Mouse (Mus musculus): ENCODE measurements around the gene Mrpl33. TPM values are rescaled to one million over a fixed set of nuclear protein-coding genes. Genes with fewer than 3 reads are reported as not detected.

The Mrpl33 gene
- polyA plus RNA-seq, 1 experiment from 2014 or later: 459 TPM

DNA sequence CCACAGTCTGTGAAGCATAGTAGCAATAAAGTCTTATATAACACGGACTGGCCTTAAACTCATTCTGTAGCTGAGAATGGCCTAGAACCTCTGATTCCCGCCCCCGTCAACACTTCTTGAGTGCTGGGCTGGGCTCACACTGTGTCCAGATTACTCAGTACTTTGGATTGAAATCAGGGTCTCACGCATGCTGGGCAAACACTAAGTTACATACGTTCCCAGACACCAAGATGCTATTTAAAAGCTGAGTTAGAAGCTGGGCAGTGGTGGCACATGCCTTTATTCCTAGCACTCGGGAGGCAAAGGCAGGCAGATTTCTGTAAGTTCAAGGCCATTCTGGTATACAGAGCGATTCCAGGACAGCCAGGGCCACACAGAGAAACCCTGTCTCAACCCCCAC is 1.4 kb downstream of the Mrpl33 start:
- H3K4me3 ChIP-seq: no peak overlapping the region
- no peaks in the 10 kb centered on the region for H3K9me3 ChIP-seq (replicated peaks)
- H3K9ac ChIP-seq: no peak overlapping the region
- H3K4me2 ChIP-seq: no peak overlapping the region
- H3K27me3 ChIP-seq: no peaks in the 10 kb centered on the region
- H3K36me3 ChIP-seq: no peaks in the 10 kb centered on the region
- H3K4me1 ChIP-seq (replicated peaks): peaks cover 25% of the 10 kb centered on the region
- no peak for ATAC-seq (replicated peaks; ENCODE audit: insufficient number of reproducible peaks, insufficient read depth, low FRiP score, low read depth)
- no peak overlapping the region for H3K27ac ChIP-seq
- WGBS: 70% methylated on average over 7 of the region's 7 CpGs

DNA sequence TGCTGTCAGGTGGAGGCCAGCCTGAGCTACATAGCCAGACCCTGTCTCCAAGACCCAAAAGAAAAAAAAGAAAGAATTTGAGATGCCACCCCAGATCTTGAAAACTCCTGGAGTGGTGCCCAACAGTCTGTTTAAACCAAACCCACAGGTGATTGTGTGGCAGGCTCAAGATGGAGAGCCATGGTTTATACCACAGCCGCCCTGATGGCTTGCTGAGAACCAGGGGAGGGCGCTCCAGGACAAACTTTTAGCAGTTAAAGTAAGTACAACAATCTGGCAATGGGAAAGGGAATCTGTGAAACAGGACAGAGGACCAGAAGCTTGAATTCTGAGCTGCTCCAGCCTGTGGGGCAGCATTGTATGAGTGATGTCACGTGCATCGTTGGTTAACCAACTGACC is 1.8 kb downstream of the Mrpl33 start:
- Histone ChIP-seq H3K4me2 (no peak overlapping the region), H3K9ac (no peak overlapping the region), H3K36me3 (no peaks in the 10 kb centered on the region), H3K4me3 (no peak overlapping the region), H3K27ac (no peak overlapping the region), H3K27me3 (no peaks in the 10 kb centered on the region), H3K9me3 (replicated peaks) (no peaks in the 10 kb centered on the region), H3K4me1 (replicated peaks) (peaks cover 25% of the 10 kb centered on the region)
- no peak for ATAC-seq (replicated peaks; ENCODE audit: insufficient number of reproducible peaks, insufficient read depth, low FRiP score, low read depth)
- 73% methylated on average over 4 of the region's 4 CpGs for WGBS

DNA sequence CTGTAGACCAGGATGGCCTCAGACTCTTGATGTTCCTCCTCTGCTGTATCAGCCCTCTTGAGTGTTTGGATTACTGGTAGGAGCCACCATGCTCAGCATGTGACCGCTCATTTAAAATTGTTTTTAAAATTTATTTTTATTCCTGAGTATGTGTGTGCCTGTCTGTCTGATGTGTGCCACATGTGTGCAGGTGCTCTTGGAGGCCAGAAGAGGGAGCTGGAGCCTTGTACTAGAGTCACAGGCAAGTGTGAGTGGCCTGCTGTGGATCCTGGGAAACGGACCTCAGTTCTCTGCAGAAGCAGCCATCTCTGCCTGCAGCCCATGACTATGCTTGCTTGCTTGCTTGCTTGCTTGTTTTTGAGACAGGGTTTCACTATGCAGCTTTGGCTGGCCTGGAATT is 2.4 kb downstream of the Mrpl33 start:
- Histone ChIP-seq H3K4me2 (no peak overlapping the region), H3K9me3 (replicated peaks) (no peaks in the 10 kb centered on the region), H3K9ac (no peak overlapping the region), H3K36me3 (no peaks in the 10 kb centered on the region), H3K4me1 (replicated peaks) (peaks cover 25% of the 10 kb centered on the region), H3K27ac (no peak overlapping the region), H3K4me3 (no peak overlapping the region), H3K27me3 (no peaks in the 10 kb centered on the region)
- ATAC-seq (replicated peaks; ENCODE audit: insufficient number of reproducible peaks, insufficient read depth, low FRiP score, low read depth): no peak
- WGBS: 80% methylated on average over 2 of the region's 2 CpGs

DNA sequence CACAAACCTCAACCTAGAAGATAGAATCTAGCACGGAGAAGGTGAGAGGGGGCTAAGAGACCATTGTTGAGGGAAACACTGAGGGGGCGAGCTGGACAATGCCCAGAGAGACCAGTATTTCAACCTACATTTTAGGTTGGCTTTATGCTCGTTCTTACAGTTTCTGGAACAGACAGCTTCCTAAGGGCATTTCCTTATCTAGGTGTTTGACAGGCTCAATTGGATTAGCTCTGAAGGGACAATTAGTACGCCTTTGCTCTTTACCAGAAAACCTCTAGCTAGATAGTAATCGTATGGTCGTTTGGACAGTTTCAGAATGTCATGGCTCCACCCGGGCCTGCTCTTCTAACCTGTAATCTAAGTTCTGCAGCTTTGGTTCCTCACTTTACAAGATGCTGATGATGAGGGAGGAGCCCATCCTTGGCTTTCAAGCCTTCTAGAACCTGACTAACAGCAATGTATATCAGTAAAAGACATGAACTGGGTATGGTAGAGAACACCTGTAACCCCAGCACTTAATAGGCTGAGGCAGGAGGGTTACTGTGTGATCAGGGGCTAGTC is 4.5 kb downstream of the Mrpl33 start:
- no peak overlapping the region for H3K9ac ChIP-seq
- no peak overlapping the region for H3K4me3 ChIP-seq
- H3K4me2 ChIP-seq: no peak overlapping the region
- no peaks in the 10 kb centered on the region for H3K9me3 ChIP-seq (replicated peaks)
- ATAC-seq (replicated peaks; ENCODE audit: insufficient number of reproducible peaks, insufficient read depth, low FRiP score, low read depth): no peak
- H3K4me1 ChIP-seq (replicated peaks): peaks cover 20% of the 10 kb centered on the region
- no peak overlapping the region for H3K27ac ChIP-seq
- H3K27me3 ChIP-seq: no peaks in the 10 kb centered on the region
- no peaks in the 10 kb centered on the region for H3K36me3 ChIP-seq
- 60% methylated on average over 7 of the region's 7 CpGs for WGBS

DNA sequence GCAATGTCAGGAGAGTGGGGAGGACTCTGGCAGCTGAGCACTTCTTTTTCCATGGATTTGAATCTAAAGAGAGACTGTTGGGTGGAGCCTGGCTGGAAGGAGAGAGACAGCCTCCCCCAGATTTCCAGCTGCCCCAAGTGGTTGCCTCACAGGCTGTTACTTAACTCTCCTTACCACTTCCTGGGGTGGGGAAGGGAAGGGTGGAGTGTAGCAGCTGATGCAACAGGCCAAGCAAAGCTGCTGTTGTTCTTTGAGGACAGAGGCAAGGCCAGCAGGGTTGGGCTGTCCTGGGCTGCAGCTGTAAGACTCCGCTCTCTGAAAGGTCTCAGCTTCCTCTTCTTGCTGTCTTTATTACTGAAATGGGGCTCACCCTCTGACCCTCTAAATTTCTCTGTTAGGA is 5.6 kb downstream of the Mrpl33 start:
- no peaks in the 10 kb centered on the region for H3K27me3 ChIP-seq
- peak overlapping the region; percentile 15; the same call in 1 of the 2 replicates for H3K27ac ChIP-seq
- no peaks in the 10 kb centered on the region for H3K36me3 ChIP-seq
- ATAC-seq (replicated peaks; ENCODE audit: insufficient number of reproducible peaks, insufficient read depth, low FRiP score, low read depth): peak; percentile 55; the same call in 1 of the 2 replicates
- no peak overlapping the region for H3K4me3 ChIP-seq
- no peak overlapping the region for H3K9ac ChIP-seq
- no peak overlapping the region for H3K4me2 ChIP-seq
- H3K4me1 ChIP-seq (replicated peaks): peaks cover 10% of the 10 kb centered on the region
- WGBS: 76% methylated on average over 1 of the region's 1 CpGs
- H3K9me3 ChIP-seq (replicated peaks): no peaks in the 10 kb centered on the region

DNA sequence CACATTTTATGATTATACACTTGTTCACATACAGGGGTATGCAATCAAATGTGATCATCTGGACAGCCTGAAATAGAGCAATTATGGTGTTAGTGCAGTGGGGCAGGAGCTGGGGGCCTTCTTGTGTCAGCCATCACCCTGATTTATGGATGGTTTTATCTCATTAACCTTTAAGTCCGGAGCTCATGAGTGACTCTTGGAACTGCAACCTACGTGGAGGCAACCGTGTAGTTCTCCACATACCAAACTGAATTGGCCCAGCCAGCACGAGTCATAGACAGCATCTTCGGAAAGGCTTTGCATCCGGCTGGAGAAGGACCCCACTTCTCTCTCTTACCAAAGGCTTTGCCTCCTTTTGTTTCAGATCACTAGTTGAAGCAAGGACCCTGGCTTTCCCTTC is 7.0 kb downstream of the Mrpl33 start:
- no peak overlapping the region for H3K4me3 ChIP-seq
- ATAC-seq (replicated peaks; ENCODE audit: insufficient number of reproducible peaks, insufficient read depth, low FRiP score, low read depth): no peak
- no peaks in the 10 kb centered on the region for H3K9me3 ChIP-seq (replicated peaks)
- H3K27me3 ChIP-seq: no peaks in the 10 kb centered on the region
- H3K4me2 ChIP-seq: no peak overlapping the region
- 72% methylated on average over 6 of the region's 6 CpGs for WGBS
- peaks cover 3% of the 10 kb centered on the region; the same call in 1 of the 2 replicates for H3K4me1 ChIP-seq (replicated peaks)
- H3K36me3 ChIP-seq: no peaks in the 10 kb centered on the region
- H3K9ac ChIP-seq: no peak overlapping the region
- H3K27ac ChIP-seq: no peak overlapping the region

DNA sequence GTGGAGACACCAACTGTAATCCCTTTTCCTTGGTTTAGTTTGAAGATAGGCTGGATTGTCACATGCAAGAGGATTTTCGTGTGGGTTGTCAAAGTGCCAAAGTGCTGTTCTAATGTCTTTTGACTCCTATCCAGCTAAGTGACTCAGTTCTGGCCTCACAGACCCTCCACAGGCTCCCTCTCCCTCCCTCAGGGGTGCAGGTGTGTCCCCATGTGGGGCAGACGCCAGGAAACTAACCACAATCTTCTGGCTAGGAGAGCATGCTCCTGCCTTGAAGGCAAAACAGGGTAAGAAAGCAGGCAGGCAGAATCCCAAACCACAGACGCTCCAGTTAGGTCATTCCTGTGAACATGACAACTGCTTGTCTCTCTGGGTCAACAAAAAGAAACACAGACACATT is 9.4 kb downstream of the Mrpl33 start:
- H3K9ac ChIP-seq: no peak overlapping the region
- no peaks in the 10 kb centered on the region for H3K27me3 ChIP-seq
- H3K4me1 ChIP-seq (replicated peaks): peaks cover 3% of the 10 kb centered on the region; the same call in 1 of the 2 replicates
- ATAC-seq (replicated peaks; ENCODE audit: insufficient number of reproducible peaks, insufficient read depth, low FRiP score, low read depth): no peak
- no peak overlapping the region for H3K27ac ChIP-seq
- WGBS: 50% methylated on average over 3 of the region's 3 CpGs
- no peaks in the 10 kb centered on the region for H3K9me3 ChIP-seq (replicated peaks)
- H3K4me2 ChIP-seq: no peak overlapping the region
- no peaks in the 10 kb centered on the region for H3K36me3 ChIP-seq
- no peak overlapping the region for H3K4me3 ChIP-seq

DNA sequence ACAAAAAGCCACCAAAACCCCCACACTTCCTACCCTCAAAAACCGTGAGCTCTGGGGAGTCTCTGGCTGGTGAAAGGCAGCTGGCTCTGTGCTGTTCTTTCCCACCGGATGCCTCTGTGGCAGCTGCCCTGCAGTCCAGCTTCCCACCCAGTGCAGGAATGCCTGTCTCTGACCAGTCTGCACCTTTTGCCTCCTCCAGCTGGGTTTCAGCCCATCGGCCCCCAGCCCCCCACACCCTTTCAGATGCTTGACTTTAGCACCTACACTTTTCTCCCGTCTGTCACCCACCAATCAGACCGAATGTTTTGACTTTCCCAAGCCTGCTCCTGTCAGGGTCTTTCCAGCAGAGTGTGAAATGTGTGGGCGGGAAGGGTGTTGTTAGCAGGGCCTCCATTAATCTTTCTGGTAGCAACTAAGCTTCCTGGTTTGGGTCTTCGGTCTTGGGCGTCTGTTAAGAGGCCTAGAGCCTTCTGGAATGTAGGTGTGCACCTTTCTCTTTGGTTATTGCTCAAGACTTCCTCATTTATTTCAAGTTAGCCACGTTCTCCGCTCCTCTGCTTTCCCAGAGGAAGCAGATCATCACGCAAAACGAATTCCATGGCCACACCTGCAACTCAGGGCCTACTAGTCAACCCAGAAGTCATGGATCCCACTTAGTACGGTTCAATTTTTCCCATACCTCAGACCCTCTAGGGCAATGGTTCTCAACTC is 13.8 kb downstream of the Mrpl33 start:
- H3K4me3 ChIP-seq: no peak overlapping the region
- H3K27me3 ChIP-seq: no peaks in the 10 kb centered on the region
- no peaks in the 10 kb centered on the region for H3K9me3 ChIP-seq (replicated peaks)
- no peak overlapping the region for H3K4me2 ChIP-seq
- no peak overlapping the region for H3K9ac ChIP-seq
- ATAC-seq (replicated peaks; ENCODE audit: insufficient number of reproducible peaks, insufficient read depth, low FRiP score, low read depth): no peak
- 55% methylated on average over 13 of the region's 13 CpGs for WGBS
- peaks cover 11% of the 10 kb centered on the region for H3K4me1 ChIP-seq (replicated peaks)
- H3K27ac ChIP-seq: no peak overlapping the region
- H3K36me3 ChIP-seq: 0 out of 2 replicates have a peak, but pooled peaks cover 5% of the 10 kb centered on the region

DNA sequence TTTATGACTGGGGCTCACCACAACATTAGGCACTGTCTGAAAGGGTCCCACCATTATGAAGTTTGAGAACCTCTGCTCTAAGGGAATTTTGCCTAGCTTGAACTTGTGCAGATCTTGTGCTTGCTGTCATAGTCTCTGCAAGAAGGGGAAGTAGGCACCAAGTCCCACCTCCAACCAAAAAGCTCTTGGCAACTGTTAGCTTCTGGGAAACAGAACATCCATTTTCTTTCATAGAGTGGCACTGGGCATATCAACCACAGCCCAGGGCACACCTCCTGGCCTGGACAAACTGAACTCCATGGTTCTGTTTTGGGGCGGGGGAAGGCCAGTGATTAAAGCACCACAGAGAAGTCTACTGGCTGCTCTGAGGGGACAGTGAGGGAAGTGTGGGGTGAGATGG is 14.5 kb downstream of the Mrpl33 start:
- Histone ChIP-seq H3K9ac (no peak overlapping the region), H3K4me1 (replicated peaks) (peaks cover 12% of the 10 kb centered on the region), H3K36me3 (peaks cover 8% of the 10 kb centered on the region), H3K27me3 (no peaks in the 10 kb centered on the region), H3K27ac (no peak overlapping the region), H3K4me3 (no peak overlapping the region), H3K9me3 (replicated peaks) (no peaks in the 10 kb centered on the region), H3K4me2 (no peak overlapping the region)
- no peak for ATAC-seq (replicated peaks; ENCODE audit: insufficient number of reproducible peaks, insufficient read depth, low FRiP score, low read depth)
- 84% methylated on average over 1 of the region's 1 CpGs for WGBS

DNA sequence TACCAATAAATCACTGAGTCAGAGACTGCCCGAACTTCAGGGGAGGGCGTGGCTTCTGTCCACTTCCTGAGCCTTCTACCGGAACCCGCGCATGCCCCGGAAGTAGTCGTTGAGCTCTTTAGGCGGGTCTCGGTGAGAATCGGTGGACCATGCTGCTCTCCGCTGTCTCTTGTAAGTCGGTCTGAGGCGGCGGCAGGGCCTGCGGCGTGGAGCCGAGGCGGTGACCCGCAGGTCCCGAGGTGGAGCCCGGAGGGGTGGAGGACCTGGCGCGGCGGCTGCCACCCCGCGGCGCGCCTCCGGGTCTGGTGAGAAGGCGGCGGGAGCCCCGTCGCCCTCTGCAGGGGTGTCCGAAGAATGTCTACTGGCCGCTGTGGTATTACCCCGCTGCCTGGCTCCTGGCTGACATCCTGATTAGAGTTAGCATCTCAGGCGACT is 17.1 kb downstream of the Mrpl33 start:
- peak; percentile 87 for ATAC-seq (replicated peaks; ENCODE audit: insufficient number of reproducible peaks, insufficient read depth, low FRiP score, low read depth)
- Histone ChIP-seq H3K36me3 (peaks cover 24% of the 10 kb centered on the region), H3K4me1 (replicated peaks) (peaks cover 12% of the 10 kb centered on the region), H3K27ac (peak overlapping the region; percentile 90), H3K4me2 (peak overlapping the region; percentile 64), H3K27me3 (no peaks in the 10 kb centered on the region), H3K9ac (peak overlapping the region; percentile 68), H3K4me3 (peak overlapping the region; percentile 70), H3K9me3 (replicated peaks) (no peaks in the 10 kb centered on the region)
- WGBS: under 1% methylated on average over 37 of the region's 37 CpGs

DNA sequence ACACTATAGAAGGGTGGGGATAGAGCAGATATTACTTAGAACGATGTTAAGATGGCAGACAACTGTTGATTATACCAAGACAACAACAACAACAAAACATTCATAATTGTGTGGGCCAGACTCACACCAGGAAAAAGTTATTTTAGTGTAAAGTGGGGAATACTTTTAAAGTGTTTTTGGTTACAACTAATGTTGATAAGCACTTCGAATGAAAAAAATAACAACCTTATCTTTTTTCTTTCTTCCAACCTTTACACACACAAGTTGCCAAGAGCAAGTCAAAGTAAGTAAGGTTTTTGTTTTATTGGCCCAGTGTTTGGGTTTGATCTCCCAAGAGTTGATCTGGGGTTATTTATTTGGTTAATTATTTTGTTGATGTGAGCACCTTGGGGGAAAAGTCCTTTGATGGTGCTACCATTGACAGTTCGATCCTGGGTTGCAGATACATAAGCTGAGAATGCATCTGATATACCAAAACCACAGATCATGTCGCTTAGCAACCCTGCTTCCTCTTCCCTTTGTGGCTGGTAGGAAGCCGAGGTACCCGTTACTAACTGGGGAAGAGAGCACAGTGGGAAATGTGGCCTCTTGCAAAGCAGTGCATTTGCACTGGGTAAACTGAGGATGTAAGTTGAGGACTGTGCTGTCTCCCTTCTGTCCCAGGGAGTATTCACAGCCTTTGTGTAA is 17.7 kb downstream of the Mrpl33 start:
- WGBS: 46% methylated on average over 6 of the region's 6 CpGs

More for the DNA sequence above, 17.7 kb downstream of the Mrpl33 start:
- peaks cover 12% of the 10 kb centered on the region for H3K4me1 ChIP-seq (replicated peaks)
- peak overlapping the region; percentile 90 for H3K27ac ChIP-seq
- peak overlapping the region; percentile 68 for H3K9ac ChIP-seq
- H3K9me3 ChIP-seq (replicated peaks): no peaks in the 10 kb centered on the region
- H3K27me3 ChIP-seq: no peaks in the 10 kb centered on the region
- peak overlapping the region; percentile 64 for H3K4me2 ChIP-seq
- H3K4me3 ChIP-seq: peak overlapping the region; percentile 70
- no peak for ATAC-seq (replicated peaks; ENCODE audit: insufficient number of reproducible peaks, insufficient read depth, low FRiP score, low read depth)
- peaks cover 30% of the 10 kb centered on the region for H3K36me3 ChIP-seq
